Mouse (Mus musculus): Measurements from ENCODE around the gene Ccp110. TPM values are rescaled to one million over a fixed set of nuclear protein-coding genes. Genes with fewer than 3 reads are reported as not detected.

Gene Ccp110
- polyA plus RNA-seq, 1 experiment from 2014 or later = 8.3 TPM

DNA sequence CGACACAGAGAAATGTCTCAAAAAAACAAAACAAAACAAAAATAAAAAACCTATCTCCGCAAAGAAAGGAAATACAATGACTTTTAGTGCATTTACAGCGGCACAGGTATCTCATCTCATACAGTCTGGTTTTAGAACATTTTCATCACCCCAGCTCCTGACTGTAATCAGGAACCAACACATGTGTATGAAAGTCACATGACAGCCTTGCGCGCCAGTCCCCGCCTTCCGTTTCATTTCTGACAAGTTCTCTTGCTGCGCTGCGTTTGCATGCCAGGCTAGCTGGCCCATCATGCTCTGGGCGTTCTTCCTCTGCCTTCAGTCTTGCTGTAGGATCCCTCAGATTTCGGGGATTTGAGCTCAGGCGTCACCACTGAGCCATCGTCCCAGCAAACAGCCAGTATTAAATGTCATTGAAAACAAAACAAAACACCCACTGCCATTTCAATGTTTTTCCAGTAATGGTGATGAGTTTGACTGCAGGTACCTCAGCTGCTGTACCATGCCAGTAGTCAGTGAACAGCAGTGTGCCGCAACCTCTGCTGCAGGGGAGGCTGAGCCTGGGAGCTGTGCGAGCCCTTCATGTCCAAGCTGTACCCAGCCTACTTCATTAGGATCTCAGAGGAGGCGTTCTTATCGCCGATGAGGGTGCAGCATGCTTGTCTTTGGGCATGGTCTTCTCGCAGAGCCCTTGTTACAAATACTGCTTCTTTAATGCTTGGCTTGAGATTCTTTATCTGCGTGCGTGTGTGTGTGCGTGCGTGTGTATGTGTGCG lies 44.3 kb downstream of the Ccp110 start:
- no peak overlapping the region for H3K9ac ChIP-seq (ENCODE audit: low read length)
- no peak overlapping the region for H3K27ac ChIP-seq (ENCODE audit: low read depth)
- no peaks in the 10 kb centered on the region for H3K9me3 ChIP-seq (ENCODE audit: control insufficient read depth, low read length)
- DNase-seq (ENCODE audit: low spot score) (no peak), ATAC-seq (replicated peaks; ENCODE audit: low FRiP score, low TSS enrichment, low read depth) (no peak)
- no peak overlapping the region for H3K4me2 ChIP-seq (ENCODE audit: low read length)
- H3K4me3 ChIP-seq (ENCODE audit: low read depth, low read length) = no peak overlapping the region
- 94% methylated on average over 24 of the region's 24 CpGs for whole genome bisulfite sequencing
- peaks cover 51% of the 10 kb centered on the region for H3K36me3 ChIP-seq (ENCODE audit: control insufficient read depth, insufficient read depth, low read length)
- 0 out of 2 replicates have a peak, but pooled peaks cover 3% of the 10 kb centered on the region for H3K4me1 ChIP-seq (replicated peaks; ENCODE audit: control insufficient read depth, insufficient read depth, low read length)
- H3K27me3 ChIP-seq (replicated peaks; ENCODE audit: control insufficient read depth, insufficient read depth, low read length) = no peaks in the 10 kb centered on the region

DNA sequence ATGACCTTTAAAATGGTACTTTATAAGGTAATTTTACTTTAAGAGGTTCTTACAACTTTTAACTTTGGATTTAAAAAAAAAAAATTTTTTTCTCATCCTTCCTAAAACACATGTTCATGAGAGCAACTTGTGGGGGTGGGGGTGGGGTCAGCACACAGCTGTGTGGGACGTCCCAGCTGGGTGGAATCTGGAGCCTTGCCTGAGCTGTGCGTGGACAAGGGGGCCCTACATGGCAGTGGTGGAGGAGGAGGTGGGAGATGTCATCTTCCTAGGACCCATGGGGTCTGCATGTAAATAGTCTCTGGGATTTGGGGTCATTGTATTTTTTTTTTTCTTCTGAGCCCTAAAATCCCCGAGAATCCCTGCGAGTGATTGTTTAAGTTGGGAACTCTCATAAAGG lies 46.0 kb downstream of the Ccp110 start:
- H3K4me3 ChIP-seq (ENCODE audit: low read depth, low read length) = no peak overlapping the region
- 58% methylated on average over 4 of the region's 4 CpGs for WGBS
- no peak overlapping the region for H3K4me2 ChIP-seq (ENCODE audit: low read length)
- ATAC-seq (replicated peaks; ENCODE audit: low FRiP score, low TSS enrichment, low read depth) (no peak), DNase-seq (ENCODE audit: low spot score) (no peak)
- H3K4me1 ChIP-seq (replicated peaks; ENCODE audit: control insufficient read depth, insufficient read depth, low read length) = 0 out of 2 replicates have a peak, but pooled peaks cover 3% of the 10 kb centered on the region
- peaks cover 50% of the 10 kb centered on the region for H3K36me3 ChIP-seq (ENCODE audit: control insufficient read depth, insufficient read depth, low read length)
- no peaks in the 10 kb centered on the region for H3K9me3 ChIP-seq (ENCODE audit: control insufficient read depth, low read length)
- H3K9ac ChIP-seq (ENCODE audit: low read length) = no peak overlapping the region
- H3K27ac ChIP-seq (ENCODE audit: low read depth) = 0 out of 2 replicates have a peak overlapping the region, but pooled peaks have one; percentile 16
- no peaks in the 10 kb centered on the region for H3K27me3 ChIP-seq (replicated peaks; ENCODE audit: control insufficient read depth, insufficient read depth, low read length)

DNA sequence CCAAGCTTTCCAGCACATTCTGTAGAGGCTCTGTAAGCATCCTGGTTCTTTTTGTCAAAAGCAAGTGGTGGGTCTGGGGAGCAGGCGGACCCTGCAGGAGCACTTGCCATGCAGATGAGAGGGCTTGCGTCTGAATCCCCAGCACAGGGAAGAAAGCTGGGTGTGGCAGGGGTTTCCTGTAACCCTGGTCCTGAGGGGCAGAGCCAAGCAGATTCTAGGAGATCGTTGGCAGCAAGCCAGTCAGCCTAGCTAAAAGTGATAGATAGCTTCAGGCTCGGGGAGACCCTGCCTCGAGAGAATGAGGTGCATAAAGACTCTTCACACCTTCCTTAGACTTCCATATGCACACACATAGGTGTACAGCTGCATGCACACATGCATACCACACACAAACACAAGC lies 47.0 kb downstream of the Ccp110 start:
- Histone ChIP-seq H3K9me3 (ENCODE audit: control insufficient read depth, low read length) (no peaks in the 10 kb centered on the region), H3K4me2 (ENCODE audit: low read length) (no peak overlapping the region), H3K9ac (ENCODE audit: low read length) (no peak overlapping the region), H3K27ac (ENCODE audit: low read depth) (no peak overlapping the region), H3K4me3 (ENCODE audit: low read depth, low read length) (no peak overlapping the region), H3K27me3 (replicated peaks; ENCODE audit: control insufficient read depth, insufficient read depth, low read length) (no peaks in the 10 kb centered on the region), H3K4me1 (replicated peaks; ENCODE audit: control insufficient read depth, insufficient read depth, low read length) (0 out of 2 replicates have a peak, but pooled peaks cover 3% of the 10 kb centered on the region), H3K36me3 (ENCODE audit: control insufficient read depth, insufficient read depth, low read length) (peaks cover 45% of the 10 kb centered on the region)
- ATAC-seq (replicated peaks; ENCODE audit: low FRiP score, low TSS enrichment, low read depth) = no peak
- DNase-seq (ENCODE audit: low spot score) = no peak
- WGBS = 56% methylated on average over 5 of the region's 5 CpGs

DNA sequence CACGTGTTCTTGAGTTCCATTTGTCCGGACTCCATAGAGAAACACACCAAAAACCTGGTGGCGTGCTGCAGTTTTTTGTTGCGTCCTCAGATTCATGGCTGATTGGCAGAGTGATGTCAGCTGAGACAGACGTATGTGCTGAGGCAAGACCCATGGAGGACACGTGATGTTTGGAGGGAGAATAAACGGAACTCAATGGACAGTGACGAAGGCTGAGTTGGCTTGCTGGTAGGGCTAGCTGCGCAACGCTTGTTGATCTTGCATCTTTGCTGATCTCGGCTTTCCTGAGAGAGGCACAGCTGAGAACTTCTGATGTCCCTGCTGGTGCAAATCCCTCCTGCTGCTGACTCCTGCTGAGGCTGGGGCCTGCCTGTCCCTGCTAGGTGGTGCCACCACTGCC lies 51.6 kb downstream of the Ccp110 start:
- DNase-seq (ENCODE audit: low spot score) (no peak), ATAC-seq (replicated peaks; ENCODE audit: low FRiP score, low TSS enrichment, low read depth) (no peak)
- no peak overlapping the region for H3K27ac ChIP-seq (ENCODE audit: low read depth)
- 0 out of 2 replicates have a peak, but pooled peaks cover 3% of the 10 kb centered on the region for H3K4me1 ChIP-seq (replicated peaks; ENCODE audit: control insufficient read depth, insufficient read depth, low read length)
- WGBS = 90% methylated on average over 11 of the region's 11 CpGs
- no peak overlapping the region for H3K9ac ChIP-seq (ENCODE audit: low read length)
- no peak overlapping the region for H3K4me3 ChIP-seq (ENCODE audit: low read depth, low read length)
- no peak overlapping the region for H3K4me2 ChIP-seq (ENCODE audit: low read length)
- no peaks in the 10 kb centered on the region for H3K27me3 ChIP-seq (replicated peaks; ENCODE audit: control insufficient read depth, insufficient read depth, low read length)
- peaks cover 40% of the 10 kb centered on the region for H3K36me3 ChIP-seq (ENCODE audit: control insufficient read depth, insufficient read depth, low read length)
- no peaks in the 10 kb centered on the region for H3K9me3 ChIP-seq (ENCODE audit: control insufficient read depth, low read length)

DNA sequence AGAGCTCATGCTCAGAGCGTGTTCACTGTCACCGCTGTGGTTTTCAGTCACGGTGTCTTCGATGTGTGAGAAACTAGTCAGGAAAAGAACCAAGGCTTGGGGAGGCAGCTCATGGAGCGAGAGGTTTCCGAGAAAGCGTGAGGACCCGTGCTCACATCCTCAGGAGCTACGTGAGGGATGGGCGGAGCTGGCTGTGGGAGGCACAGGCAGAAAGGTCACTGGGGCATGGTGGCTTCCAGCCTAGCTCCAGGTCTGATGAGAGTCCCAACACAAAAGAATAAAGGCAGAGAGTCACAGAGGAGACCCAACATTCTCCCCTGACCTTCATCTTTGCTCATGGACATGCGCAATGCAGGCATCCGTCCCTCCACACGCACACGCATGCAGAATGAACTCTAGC lies 52.4 kb downstream of the Ccp110 start:
- no peaks in the 10 kb centered on the region for H3K9me3 ChIP-seq (ENCODE audit: control insufficient read depth, low read length)
- 88% methylated on average over 14 of the region's 14 CpGs for WGBS
- H3K27ac ChIP-seq (ENCODE audit: low read depth) = no peak overlapping the region
- no peaks in the 10 kb centered on the region for H3K27me3 ChIP-seq (replicated peaks; ENCODE audit: control insufficient read depth, insufficient read depth, low read length)
- no peak overlapping the region for H3K9ac ChIP-seq (ENCODE audit: low read length)
- no peak for ATAC-seq (replicated peaks; ENCODE audit: low FRiP score, low TSS enrichment, low read depth)
- H3K4me2 ChIP-seq (ENCODE audit: low read length) = no peak overlapping the region
- no peak overlapping the region for H3K4me3 ChIP-seq (ENCODE audit: low read depth, low read length)
- peaks cover 40% of the 10 kb centered on the region for H3K36me3 ChIP-seq (ENCODE audit: control insufficient read depth, insufficient read depth, low read length)
- DNase-seq (ENCODE audit: low spot score) = no peak
- no peaks in the 10 kb centered on the region for H3K4me1 ChIP-seq (replicated peaks; ENCODE audit: control insufficient read depth, insufficient read depth, low read length)

DNA sequence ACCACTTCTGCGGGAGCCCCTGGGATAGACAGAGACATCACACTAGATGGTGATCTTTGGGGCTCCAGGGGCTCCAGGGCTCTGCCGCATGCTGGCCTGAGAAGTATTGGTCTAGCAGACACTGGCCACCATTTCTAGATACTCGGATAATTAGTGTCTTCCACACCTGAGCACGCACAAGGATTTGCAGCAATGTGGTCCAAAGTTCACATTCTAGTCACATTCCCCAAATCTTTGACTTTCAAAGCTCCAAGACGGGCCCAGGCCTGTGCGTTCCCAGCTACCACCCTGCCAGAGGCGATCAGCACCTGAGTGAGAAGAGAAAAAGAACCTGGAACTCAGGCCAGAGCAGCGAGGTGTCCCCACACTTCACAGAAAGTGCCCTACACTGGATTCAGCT lies 53.3 kb downstream of the Ccp110 start:
- no peak overlapping the region for H3K4me2 ChIP-seq (ENCODE audit: low read length)
- H3K4me3 ChIP-seq (ENCODE audit: low read depth, low read length) = no peak overlapping the region
- H3K4me1 ChIP-seq (replicated peaks; ENCODE audit: control insufficient read depth, insufficient read depth, low read length) = no peaks in the 10 kb centered on the region
- no peak overlapping the region for H3K9ac ChIP-seq (ENCODE audit: low read length)
- H3K27me3 ChIP-seq (replicated peaks; ENCODE audit: control insufficient read depth, insufficient read depth, low read length) = no peaks in the 10 kb centered on the region
- no peaks in the 10 kb centered on the region for H3K9me3 ChIP-seq (ENCODE audit: control insufficient read depth, low read length)
- H3K36me3 ChIP-seq (ENCODE audit: control insufficient read depth, insufficient read depth, low read length) = peaks cover 34% of the 10 kb centered on the region
- WGBS = 68% methylated on average over 8 of the region's 8 CpGs
- ATAC-seq (replicated peaks; ENCODE audit: low FRiP score, low TSS enrichment, low read depth) (0 out of 2 replicates have a peak, but pooled peaks have one; percentile 9), DNase-seq (ENCODE audit: low spot score) (no peak)
- no peak overlapping the region for H3K27ac ChIP-seq (ENCODE audit: low read depth)

DNA sequence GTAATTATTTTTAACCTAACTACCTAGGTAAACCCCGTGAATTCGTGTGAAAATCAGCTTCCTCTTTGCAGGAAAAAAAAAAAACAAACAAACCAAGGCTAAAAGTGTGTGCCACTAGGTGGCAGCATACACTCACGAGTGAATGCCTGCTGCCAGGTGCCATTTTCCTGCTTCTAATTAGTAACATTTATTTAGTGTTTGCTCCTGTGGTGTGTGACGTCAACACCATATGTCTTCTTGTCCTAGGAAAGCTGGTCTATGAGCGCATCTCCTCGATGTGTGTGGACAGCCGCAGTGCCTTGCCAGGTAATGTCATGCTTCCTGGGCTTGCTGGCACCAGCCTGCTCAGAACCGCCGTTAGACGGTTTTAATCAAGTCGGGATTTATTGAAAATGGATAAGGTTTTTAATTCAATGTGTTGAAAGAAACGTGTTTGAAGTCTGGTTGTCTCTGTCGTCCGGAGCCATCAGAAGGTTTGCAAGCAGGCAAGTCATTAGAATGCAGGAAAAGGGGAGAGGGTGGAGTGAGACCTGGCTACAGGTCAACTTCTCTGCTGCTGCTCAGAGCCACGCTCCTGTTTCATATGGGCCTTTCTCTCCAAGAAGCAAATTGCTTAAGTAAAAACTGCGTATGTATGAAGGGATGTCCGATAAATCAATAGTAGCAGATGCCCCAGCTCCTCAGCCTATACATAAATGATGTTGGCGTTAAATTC lies 53.9 kb downstream of the Ccp110 start:
- no peak overlapping the region for H3K9ac ChIP-seq (ENCODE audit: low read length)
- H3K4me2 ChIP-seq (ENCODE audit: low read length) = no peak overlapping the region
- DNase-seq (ENCODE audit: low spot score) = peak; percentile 79
- ATAC-seq (replicated peaks; ENCODE audit: low FRiP score, low TSS enrichment, low read depth) = no peak
- 60% methylated on average over 18 of the region's 18 CpGs for WGBS
- H3K4me3 ChIP-seq (ENCODE audit: low read depth, low read length) = no peak overlapping the region
- H3K4me1 ChIP-seq (replicated peaks; ENCODE audit: control insufficient read depth, insufficient read depth, low read length) = no peaks in the 10 kb centered on the region
- no peak overlapping the region for H3K27ac ChIP-seq (ENCODE audit: low read depth)
- H3K27me3 ChIP-seq (replicated peaks; ENCODE audit: control insufficient read depth, insufficient read depth, low read length) = no peaks in the 10 kb centered on the region
- peaks cover 28% of the 10 kb centered on the region for H3K36me3 ChIP-seq (ENCODE audit: control insufficient read depth, insufficient read depth, low read length)
- H3K9me3 ChIP-seq (ENCODE audit: control insufficient read depth, low read length) = no peaks in the 10 kb centered on the region

DNA sequence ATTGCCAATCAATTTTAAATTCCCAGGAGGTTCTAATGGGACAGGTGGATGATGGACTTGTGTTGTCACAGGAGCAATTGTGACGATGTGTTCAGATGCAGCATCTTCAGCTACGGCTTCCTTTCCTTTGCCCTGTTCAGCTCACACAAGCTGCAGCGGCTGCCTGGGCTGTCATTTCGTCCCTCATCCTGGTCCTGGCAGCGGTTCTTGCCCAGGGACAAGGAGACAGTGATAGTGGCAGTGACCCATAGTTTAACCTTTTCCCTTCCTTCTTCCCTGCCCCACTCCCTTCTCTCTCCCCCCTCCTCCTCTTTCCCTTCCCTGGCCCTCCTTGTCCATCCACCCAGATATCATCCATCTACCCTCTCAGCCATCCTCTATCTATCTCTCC lies 54.5 kb downstream of the Ccp110 start:
- no peak for ATAC-seq (replicated peaks; ENCODE audit: low FRiP score, low TSS enrichment, low read depth)
- Histone ChIP-seq H3K27me3 (replicated peaks; ENCODE audit: control insufficient read depth, insufficient read depth, low read length) (no peaks in the 10 kb centered on the region), H3K4me3 (ENCODE audit: low read depth, low read length) (no peak overlapping the region), H3K4me2 (ENCODE audit: low read length) (no peak overlapping the region), H3K36me3 (ENCODE audit: control insufficient read depth, insufficient read depth, low read length) (peaks cover 22% of the 10 kb centered on the region; the same call in 1 of the 2 replicates), H3K27ac (ENCODE audit: low read depth) (no peak overlapping the region), H3K9ac (ENCODE audit: low read length) (no peak overlapping the region), H3K4me1 (replicated peaks; ENCODE audit: control insufficient read depth, insufficient read depth, low read length) (no peaks in the 10 kb centered on the region), H3K9me3 (ENCODE audit: control insufficient read depth, low read length) (no peaks in the 10 kb centered on the region)
- no peak for DNase-seq (ENCODE audit: low spot score)
- WGBS = 83% methylated on average over 5 of the region's 5 CpGs
